Mouse (Mus musculus): ENCODE measurements around the gene Platr17. TPM values are rescaled to one million over a fixed set of nuclear protein-coding genes. Genes with fewer than 3 reads are reported as not detected.

Gene Platr17
- polyA plus RNA-seq, 1 experiment from 2014 or later, result 0.49 TPM

DNA sequence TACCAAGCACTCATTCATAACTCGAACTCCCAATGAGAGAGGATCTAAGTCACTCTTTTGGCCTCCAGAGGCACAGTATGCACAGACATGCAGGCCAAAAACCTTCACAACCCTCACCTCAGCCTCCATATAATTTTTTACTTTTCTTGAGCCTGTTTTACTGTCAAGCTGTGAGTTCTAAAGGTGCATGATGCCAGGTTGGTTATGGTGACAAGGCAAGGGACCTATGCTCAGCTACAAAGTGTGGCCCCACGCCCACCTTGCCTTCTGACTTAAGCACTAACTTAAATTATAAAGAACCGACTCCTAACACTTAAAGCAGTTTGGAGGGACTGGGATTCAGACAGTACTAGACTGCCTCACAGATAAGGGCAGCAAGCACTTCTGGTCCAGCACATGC lies 48.4 kb downstream of the Platr17 start:
- peaks cover 54% of the 10 kb centered on the region for H3K36me3 ChIP-seq

DNA sequence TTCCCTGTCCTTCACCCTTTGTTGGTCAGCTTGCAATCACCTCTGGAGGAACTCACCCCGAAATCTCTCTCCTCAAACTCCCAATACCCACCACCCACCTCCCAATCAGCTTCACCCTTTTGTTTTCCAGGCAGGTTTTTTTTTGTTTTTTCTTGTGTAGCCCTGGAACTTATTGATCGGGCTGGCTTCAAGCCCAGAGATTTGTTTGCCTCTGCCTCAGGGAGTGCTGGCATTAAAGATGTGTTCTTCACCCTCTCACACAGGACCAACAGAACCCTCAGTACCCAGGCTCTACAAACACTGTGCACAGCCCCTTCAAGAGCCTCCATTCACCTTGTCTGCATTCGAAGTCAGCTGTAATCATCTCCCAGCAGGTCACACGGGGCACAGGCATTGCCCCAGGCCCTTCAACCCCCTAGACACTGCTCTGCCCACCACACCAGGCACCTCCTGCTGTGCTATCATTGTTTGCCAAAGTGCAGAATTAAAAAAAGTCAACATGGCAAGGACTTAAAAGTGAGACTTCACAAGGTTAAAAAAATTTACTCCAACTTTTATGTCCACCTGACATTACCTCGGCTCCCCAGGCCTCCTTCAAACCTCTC lies 49.1 kb downstream of the Platr17 start:
- ATAC-seq (ENCODE audit: low FRiP score), result no peak
- H3K27ac ChIP-seq, result 0 out of 2 replicates have a peak overlapping the region, but pooled peaks have one; percentile 40
- H3K27me3 ChIP-seq, result no peaks in the 10 kb centered on the region
- peak overlapping the region; percentile 97 for H3K9ac ChIP-seq
- WGBS, result 44% methylated on average over 5 of the region's 5 CpGs
- H3K4me3 ChIP-seq, result peak overlapping the region; percentile 95
- no peaks in the 10 kb centered on the region for H3K9me3 ChIP-seq
- H3K4me2 ChIP-seq, result peak overlapping the region; percentile 90
- H3K4me1 ChIP-seq (replicated peaks), result peaks cover 75% of the 10 kb centered on the region
- peaks cover 54% of the 10 kb centered on the region for H3K36me3 ChIP-seq

More for the DNA sequence above, 48.4 kb downstream of the Platr17 start:
- Histone ChIP-seq H3K27me3 (no peaks in the 10 kb centered on the region), H3K27ac (no peak overlapping the region), H3K9ac (peak overlapping the region; percentile 97; the same call in 1 of the 2 replicates), H3K9me3 (no peaks in the 10 kb centered on the region), H3K4me2 (peak overlapping the region; percentile 90; the same call in 1 of the 2 replicates), H3K4me3 (no peak overlapping the region), H3K4me1 (replicated peaks) (peaks cover 81% of the 10 kb centered on the region)
- no peak for ATAC-seq (ENCODE audit: low FRiP score)
- 94% methylated on average over 3 of the region's 3 CpGs for WGBS

DNA sequence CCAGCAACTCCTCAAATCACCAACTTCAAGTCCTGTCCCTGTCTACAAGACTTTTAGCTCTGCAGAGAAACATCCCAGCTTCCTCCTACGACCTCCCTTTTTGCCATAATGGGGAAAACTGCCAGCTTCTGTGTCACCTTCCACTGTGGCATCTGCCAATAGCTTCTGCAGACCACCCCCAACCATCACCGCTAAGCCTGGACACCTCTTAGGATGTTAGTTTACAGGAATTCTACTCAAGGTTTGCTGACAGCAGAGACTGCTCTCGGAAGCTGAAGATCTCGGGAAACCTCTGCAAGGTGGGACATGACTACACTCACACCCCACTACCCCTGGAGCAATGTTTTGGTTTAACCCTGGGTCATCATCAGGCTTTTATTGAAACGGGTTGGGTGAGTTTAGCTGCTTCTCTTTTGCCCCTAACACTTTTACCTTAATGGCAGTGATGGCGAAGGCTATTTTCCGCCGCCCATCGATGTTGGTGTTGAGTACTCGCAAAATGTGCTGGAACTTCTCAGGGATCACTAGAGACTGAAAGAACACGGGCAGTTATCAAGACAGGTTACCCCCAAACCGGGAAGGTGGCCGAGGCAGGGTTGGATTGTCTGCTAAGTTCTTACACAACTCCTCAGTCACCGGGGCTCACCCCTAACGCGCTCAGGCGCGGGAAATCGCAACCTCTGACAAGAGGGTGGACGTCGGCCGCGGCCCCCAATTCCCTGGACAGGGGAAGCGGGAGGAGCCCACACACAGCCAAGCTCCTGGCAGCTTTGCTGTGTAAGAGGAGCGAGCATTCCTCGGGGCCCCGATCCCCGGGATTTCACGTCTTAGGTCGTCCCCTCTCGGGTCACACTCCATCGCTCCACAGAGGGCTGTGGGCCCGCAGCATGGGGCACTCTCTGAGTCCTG lies 50.0 kb downstream of the Platr17 start:
- peaks cover 66% of the 10 kb centered on the region for H3K4me1 ChIP-seq (replicated peaks)
- WGBS, result 2% methylated on average over 33 of the region's 33 CpGs
- H3K27me3 ChIP-seq, result no peaks in the 10 kb centered on the region
- ATAC-seq (ENCODE audit: low FRiP score), result peak; percentile 44
- H3K36me3 ChIP-seq, result peaks cover 54% of the 10 kb centered on the region
- peak overlapping the region; percentile 93 for H3K27ac ChIP-seq
- peak overlapping the region; percentile 95 for H3K4me3 ChIP-seq
- H3K4me2 ChIP-seq, result peak overlapping the region; percentile 90
- peak overlapping the region; percentile 97 for H3K9ac ChIP-seq
- H3K9me3 ChIP-seq, result no peaks in the 10 kb centered on the region

DNA sequence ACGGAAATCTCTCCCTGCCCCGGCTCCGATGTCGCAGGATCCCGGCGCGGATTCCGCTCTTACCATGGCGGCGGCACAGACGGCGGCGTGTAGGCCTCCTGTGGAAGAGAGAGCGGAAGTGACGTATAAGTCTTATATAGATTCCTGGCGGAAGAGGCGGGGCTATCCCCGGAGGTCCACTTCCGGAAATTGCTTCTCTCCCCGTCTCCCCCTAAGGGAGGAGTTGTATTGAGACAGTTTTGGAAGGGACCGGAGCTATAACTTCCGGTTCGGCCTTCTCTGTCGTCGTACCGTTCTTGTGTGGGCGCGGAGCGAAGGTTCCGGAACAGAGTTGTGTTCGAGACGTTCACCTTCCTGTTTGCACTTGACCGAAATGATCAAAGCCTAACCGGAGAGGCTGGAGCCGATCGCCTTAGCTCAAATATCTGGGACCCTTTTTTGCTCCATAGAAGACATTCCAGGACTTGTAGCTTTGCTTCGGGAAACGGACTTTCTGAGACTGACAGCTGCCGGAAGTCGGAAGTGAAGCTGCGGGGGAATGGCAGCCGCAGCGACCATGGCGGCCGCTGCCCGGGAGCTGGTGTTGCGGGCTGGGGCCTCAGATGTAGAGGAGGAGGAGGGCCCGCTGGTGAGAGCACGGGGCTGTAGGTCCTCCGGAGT lies 50.8 kb downstream of the Platr17 start, which contains the start of the genes Vps52 and Rps18:
Gene Vps52, plus strand, starts transcription at position 258 of the 660 bp plus-strand sequence.
Gene Rps18, minus strand, starts transcription at position 447 of the 660 bp plus-strand sequence.
- Histone ChIP-seq H3K4me1 (replicated peaks) (peaks cover 59% of the 10 kb centered on the region), H3K9me3 (no peaks in the 10 kb centered on the region), H3K27ac (peak within 1 kb of the TSS; percentile 93), H3K9ac (peak within 1 kb of the TSS; percentile 97), H3K4me2 (peak within 1 kb of the TSS; percentile 90), H3K4me3 (peak within 1 kb of the TSS; percentile 95), H3K27me3 (no peaks in the 10 kb centered on the region), H3K36me3 (peaks cover 57% of the 10 kb centered on the region)
- under 1% methylated on average over 50 of the region's 50 CpGs for WGBS
- ATAC-seq (ENCODE audit: low FRiP score), result peak; percentile 84

Small RNA genes within 50 kb of the gene (microRNA-seq; reads per million reads assigned to microRNA genes)
- not detected for gene Gm27740

Other genes with a start within 250 kb of the Platr17 start
- 241 and 245 TPM in 2 replicates for gene Hnrnpm, start 218.3 kb upstream of the Platr17 start, polyA plus RNA-seq (2015; fragmentation: Nextera tagmentation; extraction: Ambion mirVana)
- 68.4 and 69.1 TPM in 2 replicates for gene March2, start 186.5 kb upstream of the Platr17 start, polyA plus RNA-seq (2015; fragmentation: Nextera tagmentation; extraction: Ambion mirVana)
- gene Rab11b, start 144.6 kb upstream of the Platr17 start, polyA plus RNA-seq (2015; fragmentation: Nextera tagmentation; extraction: Ambion mirVana), result 494 and 549 TPM in 2 replicates
- 23.5 and 24.7 TPM in 2 replicates for gene Angptl4, start 123.3 kb upstream of the Platr17 start, polyA plus RNA-seq (2015; fragmentation: Nextera tagmentation; extraction: Ambion mirVana)
- 37.4 and 40.5 TPM in 2 replicates for gene Kank3, start 94.6 kb upstream of the Platr17 start, polyA plus RNA-seq (2015; fragmentation: Nextera tagmentation; extraction: Ambion mirVana)
- gene Rps28, start 80.6 kb upstream of the Platr17 start, polyA plus RNA-seq (2015; fragmentation: Nextera tagmentation; extraction: Ambion mirVana), result 683 and 734 TPM in 2 replicates
- gene Ndufa7, start 80.6 kb upstream of the Platr17 start, polyA plus RNA-seq (2015; fragmentation: Nextera tagmentation; extraction: Ambion mirVana), result 497 and 540 TPM in 2 replicates
- 59.0 and 60.3 TPM in 2 replicates for gene Cd320, start 62.0 kb upstream of the Platr17 start, polyA plus RNA-seq (2015; fragmentation: Nextera tagmentation; extraction: Ambion mirVana)
- gene Gm7029, start 31.3 kb upstream of the Platr17 start, polyA plus RNA-seq (2015; fragmentation: Nextera tagmentation; extraction: Ambion mirVana), result not detected in 2 replicates
- 1.8 and 2.1 TPM in 2 replicates for gene Kifc1, start 14.5 kb upstream of the Platr17 start, polyA plus RNA-seq (2015; fragmentation: Nextera tagmentation; extraction: Ambion mirVana)
- 48.1 and 54.6 TPM in 2 replicates for gene Daxx, start 4.3 kb downstream of the Platr17 start, polyA plus RNA-seq (2015; fragmentation: Nextera tagmentation; extraction: Ambion mirVana)
- gene Tapbp, start 10.8 kb downstream of the Platr17 start, polyA plus RNA-seq (2015; fragmentation: Nextera tagmentation; extraction: Ambion mirVana), result 26.8 and 29.2 TPM in 2 replicates
- gene Zbtb22, start 10.8 kb downstream of the Platr17 start, polyA plus RNA-seq (2015; fragmentation: Nextera tagmentation; extraction: Ambion mirVana), result 16.8 and 18.7 TPM in 2 replicates
- 56.7 and 56.9 TPM in 2 replicates for gene Rgl2, start 24.4 kb downstream of the Platr17 start, polyA plus RNA-seq (2015; fragmentation: Nextera tagmentation; extraction: Ambion mirVana)
- 186 and 199 TPM in 2 replicates for gene Pfdn6, start 35.2 kb downstream of the Platr17 start, polyA plus RNA-seq (2015; fragmentation: Nextera tagmentation; extraction: Ambion mirVana)
- 24.3 and 25.2 TPM in 2 replicates for gene Wdr46, start 35.5 kb downstream of the Platr17 start, polyA plus RNA-seq (2015; fragmentation: Nextera tagmentation; extraction: Ambion mirVana)
- gene B3galt4, start 46.4 kb downstream of the Platr17 start, polyA plus RNA-seq (2015; fragmentation: Nextera tagmentation; extraction: Ambion mirVana), result 12.2 TPM in 2 replicates
- gene Vps52, start 50.7 kb downstream of the Platr17 start, polyA plus RNA-seq (2015; fragmentation: Nextera tagmentation; extraction: Ambion mirVana), result 69.6 and 69.9 TPM in 2 replicates
- 928 and 950 TPM in 2 replicates for gene Rps18, start 50.9 kb downstream of the Platr17 start, polyA plus RNA-seq (2015; fragmentation: Nextera tagmentation; extraction: Ambion mirVana)
- gene H2-K1, start 95.2 kb downstream of the Platr17 start, polyA plus RNA-seq (2015; fragmentation: Nextera tagmentation; extraction: Ambion mirVana), result 12.2 and 13.0 TPM in 2 replicates
- 19.2 and 21.5 TPM in 2 replicates for gene Ring1, start 119.5 kb downstream of the Platr17 start, polyA plus RNA-seq (2015; fragmentation: Nextera tagmentation; extraction: Ambion mirVana)
- gene H2-Ke6, start 122.9 kb downstream of the Platr17 start, polyA plus RNA-seq (2015; fragmentation: Nextera tagmentation; extraction: Ambion mirVana), result 62.9 and 65.0 TPM in 2 replicates
- 164 and 172 TPM in 2 replicates for gene Slc39a7, start 126.5 kb downstream of the Platr17 start, polyA plus RNA-seq (2015; fragmentation: Nextera tagmentation; extraction: Ambion mirVana)
- 56.8 and 59.2 TPM in 2 replicates for gene Rxrb, start 126.7 kb downstream of the Platr17 start, polyA plus RNA-seq (2015; fragmentation: Nextera tagmentation; extraction: Ambion mirVana)
- 3.2 and 3.8 TPM in 2 replicates for gene Col11a2, start 134.3 kb downstream of the Platr17 start, polyA plus RNA-seq (2015; fragmentation: Nextera tagmentation; extraction: Ambion mirVana)
- 0.18 TPM in 1 of 2 replicates, not detected in the other for gene H2-Oa, start 187.2 kb downstream of the Platr17 start, polyA plus RNA-seq (2015; fragmentation: Nextera tagmentation; extraction: Ambion mirVana)
- gene H2-DMa, start 214.4 kb downstream of the Platr17 start, polyA plus RNA-seq (2015; fragmentation: Nextera tagmentation; extraction: Ambion mirVana), result 14.4 and 16.9 TPM in 2 replicates
- 127 and 129 TPM in 2 replicates for gene Brd2, start 217.5 kb downstream of the Platr17 start, polyA plus RNA-seq (2015; fragmentation: Nextera tagmentation; extraction: Ambion mirVana)
- 0.27 TPM in 2 replicates for gene H2-DMb2, start 238.2 kb downstream of the Platr17 start, polyA plus RNA-seq (2015; fragmentation: Nextera tagmentation; extraction: Ambion mirVana)
- gene H2-DMb1, start 247.9 kb downstream of the Platr17 start, polyA plus RNA-seq (2015; fragmentation: Nextera tagmentation; extraction: Ambion mirVana), result 0.60 and 0.84 TPM in 2 replicates

Measured in hindbrain, embryonic 13.5 days (tissue).